Mouse (Mus musculus): ENCODE measurements around the gene Elmsan1. TPM values are rescaled to one million over a fixed set of nuclear protein-coding genes. Genes with fewer than 3 reads are reported as not detected.
"Not testable (repeated sequence)": the region's sequence is repeated elsewhere in the genome, so short reads cannot be mapped to it uniquely, and the experiment has no call there.

Gene Elmsan1
- polyA plus RNA-seq, 1 experiment from 2014 or later, result 2.8 TPM

GRCm38 (mm10) chr12:84245683-84246082 lies 27.0 kb upstream of the Elmsan1 start:
- 60% methylated on average over 5 of the region's 5 CpGs for WGBS (ENCODE audit: insufficient replicate concordance)
- H3K9me3 ChIP-seq (ENCODE audit: low read length), result no peaks in the 10 kb centered on the region
- no peaks in the 10 kb centered on the region for H3K27me3 ChIP-seq (ENCODE audit: insufficient read depth, low read length)
- H3K4me1 ChIP-seq (ENCODE audit: insufficient read depth), result no peaks in the 10 kb centered on the region
- no peak for TF ChIP-seq CTCF (IDR thresholded peaks at IDR 0.05; ENCODE audit: low read depth)
- no peak for TF ChIP-seq EP300 (IDR thresholded peaks at IDR 0.05; ENCODE audit: low read depth)
- no peak overlapping the region for H3K4me2 ChIP-seq (ENCODE audit: low read depth, low read length)
- H3K4me3 ChIP-seq (ENCODE audit: low read depth, low read length), result no peak overlapping the region
- H3K27ac ChIP-seq (ENCODE audit: low read depth), result peak overlapping the region; percentile 5; the same call in 1 of the 2 replicates
- no peak overlapping the region for H3K9ac ChIP-seq (replicated peaks)
- DNase-seq (no peak), ATAC-seq (no peak)
- no peaks in the 10 kb centered on the region for H3K36me3 ChIP-seq (replicated peaks; ENCODE audit: insufficient read depth, low read length)

GRCm38 (mm10) chr12:84243076-84243770 lies 24.5 kb upstream of the Elmsan1 start:
- Histone ChIP-seq H3K9me3 (ENCODE audit: low read length) (no peaks in the 10 kb centered on the region), H3K4me1 (ENCODE audit: insufficient read depth) (no peaks in the 10 kb centered on the region), H3K27me3 (ENCODE audit: insufficient read depth, low read length) (0 out of 2 replicates have a peak, but pooled peaks cover 2% of the 10 kb centered on the region), H3K4me2 (ENCODE audit: low read depth, low read length) (no peak overlapping the region), H3K27ac (ENCODE audit: low read depth) (peak overlapping the region; percentile 34; the same call in 1 of the 2 replicates), H3K9ac (replicated peaks) (no peak overlapping the region), H3K4me3 (ENCODE audit: low read depth, low read length) (no peak overlapping the region), H3K36me3 (replicated peaks; ENCODE audit: insufficient read depth, low read length) (no peaks in the 10 kb centered on the region)
- DNase-seq (peak; percentile 34), ATAC-seq (peak; percentile 44)
- WGBS (ENCODE audit: insufficient replicate concordance), result 47% methylated on average over 7 of the region's 7 CpGs
- TF ChIP-seq CTCF (IDR thresholded peaks at IDR 0.05; ENCODE audit: low read depth), result no peak
- no peak for TF ChIP-seq EP300 (IDR thresholded peaks at IDR 0.05; ENCODE audit: low read depth)

GRCm38 (mm10) chr12:84237036-84237435 lies 18.4 kb upstream of the Elmsan1 start:
- not testable (repeated sequence) for H3K4me2 ChIP-seq (ENCODE audit: low read depth, low read length); H3K9ac ChIP-seq (replicated peaks); H3K27me3 ChIP-seq (ENCODE audit: insufficient read depth, low read length); ATAC-seq; DNase-seq; H3K4me3 ChIP-seq (ENCODE audit: low read depth, low read length); H3K9me3 ChIP-seq (ENCODE audit: low read length); H3K27ac ChIP-seq (ENCODE audit: low read depth); H3K36me3 ChIP-seq (replicated peaks; ENCODE audit: insufficient read depth, low read length); H3K4me1 ChIP-seq (ENCODE audit: insufficient read depth)
- 69% methylated on average over 5 of the region's 5 CpGs for WGBS (ENCODE audit: insufficient replicate concordance)

- H3K9me3 ChIP-seq (ENCODE audit: low read length), result no peaks in the 10 kb centered on the region
- 72% methylated on average over 10 of the region's 10 CpGs for WGBS (ENCODE audit: insufficient replicate concordance)
- H3K4me2 ChIP-seq (ENCODE audit: low read depth, low read length), result no peak overlapping the region
- H3K4me1 ChIP-seq (ENCODE audit: insufficient read depth), result peaks cover 8% of the 10 kb centered on the region; the same call in 1 of the 2 replicates
- H3K4me3 ChIP-seq (ENCODE audit: low read depth, low read length), result no peak overlapping the region
- H3K9ac ChIP-seq (replicated peaks), result no peak overlapping the region
- ATAC-seq (no peak), DNase-seq (no peak)
- H3K36me3 ChIP-seq (replicated peaks; ENCODE audit: insufficient read depth, low read length), result no peaks in the 10 kb centered on the region
- no peak overlapping the region for H3K27ac ChIP-seq (ENCODE audit: low read depth)
- TF ChIP-seq EP300 (IDR thresholded peaks at IDR 0.05; ENCODE audit: low read depth), result no peak
- TF ChIP-seq CTCF (IDR thresholded peaks at IDR 0.05; ENCODE audit: low read depth), result 0 out of 2 replicates have a peak, but pooled peaks have one; percentile 1
- 0 out of 2 replicates have a peak, but pooled peaks cover 2% of the 10 kb centered on the region for H3K27me3 ChIP-seq (ENCODE audit: insufficient read depth, low read length)
Measured at GRCm38 (mm10) chr12:84235981-84236752, 17.5 kb upstream of the Elmsan1 start.

GRCm38 (mm10) chr12:84235577-84235976 lies 16.9 kb upstream of the Elmsan1 start:
- Histone ChIP-seq H3K4me2 (ENCODE audit: low read depth, low read length) (no peak overlapping the region), H3K27ac (ENCODE audit: low read depth) (no peak overlapping the region), H3K36me3 (replicated peaks; ENCODE audit: insufficient read depth, low read length) (no peaks in the 10 kb centered on the region), H3K4me3 (ENCODE audit: low read depth, low read length) (no peak overlapping the region), H3K4me1 (ENCODE audit: insufficient read depth) (peaks cover 8% of the 10 kb centered on the region; the same call in 1 of the 2 replicates), H3K27me3 (ENCODE audit: insufficient read depth, low read length) (0 out of 2 replicates have a peak, but pooled peaks cover 2% of the 10 kb centered on the region), H3K9me3 (ENCODE audit: low read length) (no peaks in the 10 kb centered on the region), H3K9ac (replicated peaks) (no peak overlapping the region)
- ATAC-seq (no peak), DNase-seq (no peak)
- TF ChIP-seq CTCF (IDR thresholded peaks at IDR 0.05; ENCODE audit: low read depth) (no peak), EP300 (IDR thresholded peaks at IDR 0.05; ENCODE audit: low read depth) (no peak)
- WGBS (ENCODE audit: insufficient replicate concordance), result 88% methylated on average over 6 of the region's 6 CpGs

- 0 out of 2 replicates have a peak, but pooled peaks have one; percentile 31 for ATAC-seq
- H3K9me3 ChIP-seq (ENCODE audit: low read length), result no peaks in the 10 kb centered on the region
Measured at GRCm38 (mm10) chr12:84233488-84234100, 14.9 kb upstream of the Elmsan1 start.

More at GRCm38 (mm10) chr12:84233488-84234100, 14.9 kb upstream of the Elmsan1 start:
- Histone ChIP-seq H3K36me3 (replicated peaks; ENCODE audit: insufficient read depth, low read length) (no peaks in the 10 kb centered on the region), H3K27ac (ENCODE audit: low read depth) (no peak overlapping the region), H3K4me2 (ENCODE audit: low read depth, low read length) (no peak overlapping the region), H3K4me3 (ENCODE audit: low read depth, low read length) (no peak overlapping the region), H3K4me1 (ENCODE audit: insufficient read depth) (peaks cover 8% of the 10 kb centered on the region; the same call in 1 of the 2 replicates), H3K9ac (replicated peaks) (no peak overlapping the region), H3K27me3 (ENCODE audit: insufficient read depth, low read length) (no peaks in the 10 kb centered on the region)
- no peak for DNase-seq
- 62% methylated on average over 8 of the region's 8 CpGs for WGBS (ENCODE audit: insufficient replicate concordance)
- no peak for TF ChIP-seq EP300 (IDR thresholded peaks at IDR 0.05; ENCODE audit: low read depth)
- no peak for TF ChIP-seq CTCF (IDR thresholded peaks at IDR 0.05; ENCODE audit: low read depth)
